Mouse (Mus musculus): ENCODE measurements at regions not wholly inside any gene's neighbourhood (a gene's known extent, or its start where the extent isn't known, plus 50 kb on each side); places are given as distances from the start of the nearest gene placed in this dataset.

DNA sequence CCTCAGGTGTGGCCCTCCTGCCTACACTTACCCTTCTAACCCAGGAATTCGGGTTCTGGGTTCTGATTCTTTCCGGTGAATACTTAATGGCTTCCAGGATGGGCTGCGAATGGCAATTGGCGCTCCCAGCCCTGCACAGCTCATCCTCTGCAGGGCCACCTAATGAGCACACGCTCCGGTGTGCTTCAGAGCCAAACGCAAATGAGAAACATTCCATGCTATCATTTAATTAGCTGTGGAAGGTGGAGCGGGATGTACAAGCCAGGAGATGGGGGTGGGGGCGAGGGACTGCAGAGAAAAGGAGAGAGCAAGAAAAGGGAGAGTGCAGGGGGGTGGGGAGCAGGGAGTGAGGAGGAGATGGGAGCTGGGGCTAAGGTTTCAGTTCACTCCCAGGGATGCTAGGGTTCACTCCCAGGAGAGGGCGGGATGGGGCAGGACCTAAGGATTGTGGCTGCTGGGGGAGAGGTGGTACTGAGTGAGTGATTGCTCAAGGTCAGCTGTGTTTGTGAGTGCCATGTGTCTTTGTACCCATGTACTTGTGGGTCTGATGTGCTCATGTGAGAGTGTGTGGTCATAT, 169.6 kb downstream of the Matn1 start:
- no peak for TF ChIP-seq CTCF (IDR thresholded peaks at IDR 0.05; ENCODE audit: low read depth)
- no peaks in the 10 kb centered on the region for H3K27me3 ChIP-seq (ENCODE audit: insufficient read depth, low read length)
- ATAC-seq = no peak
- no peaks in the 10 kb centered on the region for H3K4me1 ChIP-seq (ENCODE audit: insufficient read depth)
- H3K27ac ChIP-seq (ENCODE audit: low read depth, low read length) = no peak overlapping the region
- H3K9me3 ChIP-seq (ENCODE audit: low read length) = no peaks in the 10 kb centered on the region
- no peak for DNase-seq
- H3K4me2 ChIP-seq (ENCODE audit: low read depth) = no peak overlapping the region
- no peak overlapping the region for H3K9ac ChIP-seq
- no peak overlapping the region for H3K4me3 ChIP-seq (ENCODE audit: low read depth, low read length)
- WGBS = 21% methylated on average over 10 of the region's 10 CpGs
- H3K36me3 ChIP-seq (ENCODE audit: insufficient read depth) = no peaks in the 10 kb centered on the region

- Histone ChIP-seq H3K9me3 (ENCODE audit: low read length) (no peaks in the 10 kb centered on the region), H3K27ac (ENCODE audit: low read depth, low read length) (no peak overlapping the region), H3K4me1 (ENCODE audit: insufficient read depth) (no peaks in the 10 kb centered on the region), H3K27me3 (ENCODE audit: insufficient read depth, low read length) (no peaks in the 10 kb centered on the region), H3K9ac (no peak overlapping the region), H3K4me3 (ENCODE audit: low read depth, low read length) (no peak overlapping the region), H3K36me3 (ENCODE audit: insufficient read depth) (no peaks in the 10 kb centered on the region), H3K4me2 (ENCODE audit: low read depth) (no peak overlapping the region)
- peak; percentile 50 for DNase-seq
- TF ChIP-seq CTCF (IDR thresholded peaks at IDR 0.05; ENCODE audit: low read depth) = no peak
- WGBS = 15% methylated on average over 5 of the region's 5 CpGs
- ATAC-seq = no peak
These were observed 171.1 kb downstream of the Matn1 start for GRCm38 (mm10) chr4:131115247-131115646.

DNA sequence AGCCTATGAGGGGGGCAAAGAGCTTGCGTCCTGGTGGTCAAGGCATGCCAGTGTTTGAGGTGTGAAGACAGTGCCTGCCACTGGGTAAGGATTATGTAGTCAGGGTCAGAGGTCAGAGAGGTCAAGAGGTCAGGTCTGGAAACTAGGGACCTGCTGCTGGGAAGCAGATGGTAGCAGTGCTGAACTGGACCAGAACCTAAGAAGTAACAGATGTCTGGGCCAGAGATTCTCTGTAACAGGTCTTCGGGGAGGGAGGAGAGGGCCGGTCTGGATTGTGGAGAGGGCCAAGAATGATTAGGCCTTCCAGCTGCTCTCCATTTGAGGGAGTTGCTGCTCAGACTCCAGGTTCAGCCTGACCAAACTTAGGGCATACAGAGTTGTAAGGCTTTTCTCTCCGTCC, 174.4 kb downstream of the Matn1 start:
- no peak overlapping the region for H3K4me2 ChIP-seq (ENCODE audit: low read depth)
- H3K4me3 ChIP-seq (ENCODE audit: low read depth, low read length) = no peak overlapping the region

DNA sequence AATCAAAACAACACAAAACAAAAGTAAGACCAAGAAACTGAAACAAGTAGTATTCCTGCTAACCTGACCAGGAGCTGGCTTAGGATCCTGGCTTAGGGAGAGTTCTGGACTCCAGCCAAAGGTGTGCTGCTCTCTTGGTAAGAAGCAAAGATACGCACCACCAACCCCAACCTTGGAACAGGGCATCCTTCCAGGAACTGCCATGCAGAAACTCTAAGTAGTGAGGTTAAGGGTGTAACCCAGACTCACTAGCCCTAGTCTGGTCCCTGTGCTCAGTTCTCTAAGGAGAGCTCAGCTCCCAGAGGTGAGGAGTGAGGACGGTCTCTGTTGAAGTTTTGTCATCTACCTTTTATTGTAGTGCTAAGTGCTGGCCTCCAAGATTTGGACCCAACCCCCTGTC, 175.4 kb downstream of the Matn1 start:
- no peaks in the 10 kb centered on the region for H3K9me3 ChIP-seq (ENCODE audit: low read length)
- no peaks in the 10 kb centered on the region for H3K4me1 ChIP-seq (ENCODE audit: insufficient read depth)
- no peaks in the 10 kb centered on the region for H3K36me3 ChIP-seq (ENCODE audit: insufficient read depth)
- H3K27me3 ChIP-seq (ENCODE audit: insufficient read depth, low read length) = no peaks in the 10 kb centered on the region
- H3K4me3 ChIP-seq (ENCODE audit: low read depth, low read length) = no peak overlapping the region
- H3K4me2 ChIP-seq (ENCODE audit: low read depth) = no peak overlapping the region
- H3K27ac ChIP-seq (ENCODE audit: low read depth, low read length) = no peak overlapping the region
- no peak for ATAC-seq
- no peak overlapping the region for H3K9ac ChIP-seq
- DNase-seq = no peak
- WGBS = 76% methylated on average over 2 of the region's 2 CpGs
- TF ChIP-seq CTCF (IDR thresholded peaks at IDR 0.05; ENCODE audit: low read depth) = no peak

More for the DNA sequence above, 174.4 kb downstream of the Matn1 start:
- ATAC-seq (no peak), DNase-seq (no peak)
- H3K4me1 ChIP-seq (ENCODE audit: insufficient read depth) = no peaks in the 10 kb centered on the region
- no peaks in the 10 kb centered on the region for H3K9me3 ChIP-seq (ENCODE audit: low read length)
- H3K36me3 ChIP-seq (ENCODE audit: insufficient read depth) = no peaks in the 10 kb centered on the region
- no peak overlapping the region for H3K9ac ChIP-seq
- H3K27ac ChIP-seq (ENCODE audit: low read depth, low read length) = no peak overlapping the region
- 71% methylated on average over 4 of the region's 4 CpGs for WGBS
- no peaks in the 10 kb centered on the region for H3K27me3 ChIP-seq (ENCODE audit: insufficient read depth, low read length)
- TF ChIP-seq CTCF (IDR thresholded peaks at IDR 0.05; ENCODE audit: low read depth) = no peak

DNA sequence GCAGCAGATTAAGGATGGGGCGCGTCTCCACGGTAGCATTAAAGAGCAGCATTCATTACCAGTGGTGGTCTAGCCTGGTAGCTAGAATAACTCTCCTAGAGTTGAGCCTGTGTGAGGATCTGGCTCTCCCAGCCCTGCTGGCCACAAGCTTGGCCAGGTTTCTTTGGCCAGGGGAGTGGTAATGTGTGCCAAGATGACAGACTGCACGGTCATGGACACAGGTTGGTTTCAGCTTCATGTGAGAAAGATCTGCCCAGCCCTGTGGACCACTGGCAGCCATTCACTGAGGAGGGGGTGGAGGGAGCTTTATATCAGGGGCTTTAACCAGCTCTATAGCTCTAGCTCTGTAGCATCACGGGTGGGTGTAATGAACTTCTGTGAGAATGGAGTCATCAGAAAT, 176.5 kb downstream of the Matn1 start:
- DNase-seq (no peak), ATAC-seq (no peak)
- Histone ChIP-seq H3K36me3 (ENCODE audit: insufficient read depth) (no peaks in the 10 kb centered on the region), H3K9me3 (ENCODE audit: low read length) (no peaks in the 10 kb centered on the region), H3K4me3 (ENCODE audit: low read depth, low read length) (no peak overlapping the region), H3K9ac (no peak overlapping the region), H3K27me3 (ENCODE audit: insufficient read depth, low read length) (no peaks in the 10 kb centered on the region), H3K27ac (ENCODE audit: low read depth, low read length) (no peak overlapping the region), H3K4me2 (ENCODE audit: low read depth) (no peak overlapping the region), H3K4me1 (ENCODE audit: insufficient read depth) (no peaks in the 10 kb centered on the region)
- 79% methylated on average over 5 of the region's 5 CpGs for WGBS
- no peak for TF ChIP-seq CTCF (IDR thresholded peaks at IDR 0.05; ENCODE audit: low read depth)

GRCm38 (mm10) chr4:131125975-131126374, 181.8 kb downstream of the Matn1 start:
- Histone ChIP-seq H3K4me2 (ENCODE audit: low read depth) (no peak overlapping the region), H3K27ac (ENCODE audit: low read depth, low read length) (no peak overlapping the region), H3K9ac (no peak overlapping the region), H3K36me3 (ENCODE audit: insufficient read depth) (no peaks in the 10 kb centered on the region), H3K9me3 (ENCODE audit: low read length) (no peaks in the 10 kb centered on the region), H3K4me3 (ENCODE audit: low read depth, low read length) (no peak overlapping the region), H3K27me3 (ENCODE audit: insufficient read depth, low read length) (no peaks in the 10 kb centered on the region), H3K4me1 (ENCODE audit: insufficient read depth) (no peaks in the 10 kb centered on the region)
- TF ChIP-seq CTCF (IDR thresholded peaks at IDR 0.05; ENCODE audit: low read depth) = no peak
- WGBS = 20% methylated on average over 7 of the region's 7 CpGs
- peak; percentile 18 for DNase-seq
- ATAC-seq = peak; percentile 45; the same call in 1 of the 2 replicates

GRCm38 (mm10) chr4:131126901-131127300, 182.7 kb downstream of the Matn1 start:
- no peak for TF ChIP-seq CTCF (IDR thresholded peaks at IDR 0.05; ENCODE audit: low read depth)
- no peak overlapping the region for H3K4me2 ChIP-seq (ENCODE audit: low read depth)
- ATAC-seq = no peak

More at GRCm38 (mm10) chr4:131126901-131127300, 182.7 kb downstream of the Matn1 start:
- Histone ChIP-seq H3K4me1 (ENCODE audit: insufficient read depth) (no peaks in the 10 kb centered on the region), H3K27me3 (ENCODE audit: insufficient read depth, low read length) (no peaks in the 10 kb centered on the region), H3K27ac (ENCODE audit: low read depth, low read length) (no peak overlapping the region), H3K9me3 (ENCODE audit: low read length) (no peaks in the 10 kb centered on the region), H3K9ac (no peak overlapping the region), H3K4me3 (ENCODE audit: low read depth, low read length) (no peak overlapping the region), H3K36me3 (ENCODE audit: insufficient read depth) (no peaks in the 10 kb centered on the region)
- DNase-seq = no peak
- WGBS = 87% methylated on average over 6 of the region's 6 CpGs

Data from forebrain, postnatal 0 days (tissue).